8 mouse cellular contexts compared by ENCODE assay signal in genomic region chr5:136988420-136988819, GRCm38 (mm10). TPM values are rescaled to one million over a fixed set of nuclear protein-coding genes. Genes with fewer than 3 reads are reported as not detected.
DNase-seq lines count a peak whose midpoint lies in the region; ATAC-seq lines count a peak whose summit lies in the region.

No protein-coding gene starts in this region.

- H3K27ac ChIP-seq in heart, embryonic 13.5 days (replicated peaks) = no peak overlapping the region
- H3K27ac ChIP-seq in midbrain, embryonic 12.5 days (replicated peaks) = no peak overlapping the region

- H3K9ac ChIP-seq in heart, embryonic 13.5 days = peak overlapping the region; percentile 96
- peak overlapping the region; percentile 93 for H3K9ac ChIP-seq in midbrain, embryonic 12.5 days (replicated peaks)

- H3K4me1 ChIP-seq in heart, embryonic 13.5 days = peaks cover 19% of the 10 kb centered on the region
- peaks cover 18% of the 10 kb centered on the region for H3K4me1 ChIP-seq in midbrain, embryonic 12.5 days

- no peaks in the 10 kb centered on the region for H3K27me3 ChIP-seq in heart, embryonic 13.5 days (replicated peaks)
- no peaks in the 10 kb centered on the region for H3K27me3 ChIP-seq in midbrain, embryonic 12.5 days

- H3K4me2 ChIP-seq in heart, embryonic 13.5 days = peak overlapping the region; percentile 87
- H3K4me2 ChIP-seq in midbrain, embryonic 12.5 days (replicated peaks) = peak overlapping the region; percentile 91

- 51% methylated on average over 7 of the region's 7 CpGs for WGBS in heart, embryonic 13.5 days
- 75% methylated on average over 7 of the region's 7 CpGs for WGBS in midbrain, embryonic 12.5 days

- peaks cover 59% of the 10 kb centered on the region for H3K36me3 ChIP-seq in heart, embryonic 13.5 days
- H3K36me3 ChIP-seq in midbrain, embryonic 12.5 days = peaks cover 51% of the 10 kb centered on the region

- H3K9me3 ChIP-seq in heart, embryonic 13.5 days = no peaks in the 10 kb centered on the region
- H3K9me3 ChIP-seq in midbrain, embryonic 12.5 days = no peaks in the 10 kb centered on the region

- peak; percentile 61 for DNase-seq in layer of hippocampus, adult 11-12 months (ENCODE audit: low spot score)
- no peak for DNase-seq in layer of hippocampus, adult 8-10 months (ENCODE audit: low spot score in 2 of 2)
- peak; percentile 47 for DNase-seq in brain, adult 2 months (ENCODE audit: low read depth, low spot score)
- DNase-seq in left cerebral cortex, postnatal 4 days = peak; percentile 42
- no peak for DNase-seq in c-Kit-positive CD71-positive TER-119-positive erythroid progenitor cells, embryonic 14.5 days (ENCODE audit: low spot score)
- DNase-seq in gastrocnemius, postnatal 36 days = no peak

- peak overlapping the region; percentile 82 for H3K4me3 ChIP-seq in heart, embryonic 13.5 days
- H3K4me3 ChIP-seq in midbrain, embryonic 12.5 days = peak overlapping the region; percentile 92

- intact Hi-C loops in left cerebral cortex, postnatal 4 days (cut with DNase I) = no loop called here
- intact Hi-C loops in gastrocnemius, postnatal 36 days (cut with DNase I) = no loop called here

- ATAC-seq in heart, embryonic 13.5 days (ENCODE audit: extremely low read depth, insufficient number of reproducible peaks, low FRiP score, low TSS enrichment) = no peak
- ATAC-seq in midbrain, embryonic 12.5 days (ENCODE audit: low FRiP score, low read depth) = no peak

RNA-seq across cellular contexts. Expression of gene Znhit1, which starts 0.6 kb away (rescaled TPM):
- 10 to 100 TPM; 74.8 to 87.6 (median 80.4) TPM for total RNA-seq in layer of hippocampus, adult 8-10 months (2022)
- 79.8 and 81.9 TPM in 2 replicates for polyA plus RNA-seq in heart, embryonic 13.5 days (2015; fragmentation: Nextera tagmentation; extraction: Ambion mirVana)
- 10 to 100 TPM; 90.8 to 93.9 TPM for total RNA-seq in left cerebral cortex, postnatal 4 days (2021)
- 92.8 and 102 TPM in 2 replicates for polyA plus RNA-seq in midbrain, embryonic 12.5 days (2016; fragmentation: Nextera tagmentation; extraction: Ambion mirVana)
- 10 to 100 TPM; 58.3 to 63.2 TPM for total RNA-seq in gastrocnemius, postnatal 36 days (2021)

RNA-seq across cellular contexts. Expression of gene Plod3, which starts 1.6 kb away (rescaled TPM):
- 10 to 100 TPM; 37.1 to 51.5 (median 46.0) TPM for total RNA-seq in layer of hippocampus, adult 8-10 months (2022)
- 43.2 and 45.6 TPM in 2 replicates for polyA plus RNA-seq in heart, embryonic 13.5 days (2015; fragmentation: Nextera tagmentation; extraction: Ambion mirVana)
- 10 to 100 TPM; 46.7 to 52.1 TPM for total RNA-seq in left cerebral cortex, postnatal 4 days (2021)
- polyA plus RNA-seq in midbrain, embryonic 12.5 days (2016; fragmentation: Nextera tagmentation; extraction: Ambion mirVana) = 39.0 and 40.7 TPM in 2 replicates
- total RNA-seq in gastrocnemius, postnatal 36 days (2021) = 10 to 100 TPM; 19.5 to 22.2 TPM

RNA-seq across cellular contexts. Expression of gene Cldn15, which starts 22.0 kb away (rescaled TPM):
- under 1 TPM in 2 of 4 experiments, not detected in 2; 0.27 to 0.33 TPM for total RNA-seq in layer of hippocampus, adult 8-10 months (2022)
- polyA plus RNA-seq in heart, embryonic 13.5 days (2015; fragmentation: Nextera tagmentation; extraction: Ambion mirVana) = 3.8 and 4.3 TPM in 2 replicates
- under 1 TPM; 0.46 to 0.54 TPM for total RNA-seq in left cerebral cortex, postnatal 4 days (2021)
- 0.19 TPM in 1 of 2 replicates, not detected in the other for polyA plus RNA-seq in midbrain, embryonic 12.5 days (2016; fragmentation: Nextera tagmentation; extraction: Ambion mirVana)
- 1 to 10 TPM; 1.7 to 1.8 TPM for total RNA-seq in gastrocnemius, postnatal 36 days (2021)

RNA-seq across cellular contexts. Expression of gene Fis1, which starts 35.3 kb away (rescaled TPM):
- 100 to 1,000 TPM; 224 to 262 (median 228) TPM for total RNA-seq in layer of hippocampus, adult 8-10 months (2022)
- 249 and 252 TPM in 2 replicates for polyA plus RNA-seq in heart, embryonic 13.5 days (2015; fragmentation: Nextera tagmentation; extraction: Ambion mirVana)
- 100 to 1,000 TPM; 193 to 195 TPM for total RNA-seq in left cerebral cortex, postnatal 4 days (2021)
- 314 and 323 TPM in 2 replicates for polyA plus RNA-seq in midbrain, embryonic 12.5 days (2016; fragmentation: Nextera tagmentation; extraction: Ambion mirVana)
- 100 to 1,000 TPM; 149 to 165 TPM for total RNA-seq in gastrocnemius, postnatal 36 days (2021)

RNA-seq across cellular contexts. Expression of gene Vgf, which starts 37.8 kb away (rescaled TPM):
- 100 to 1,000 TPM; 162 to 206 (median 186) TPM for total RNA-seq in layer of hippocampus, adult 8-10 months (2022)
- polyA plus RNA-seq in heart, embryonic 13.5 days (2015; fragmentation: Nextera tagmentation; extraction: Ambion mirVana) = 0.11 and 0.16 TPM in 2 replicates
- 10 to 100 TPM; 48.5 to 78.9 TPM for total RNA-seq in left cerebral cortex, postnatal 4 days (2021)
- polyA plus RNA-seq in midbrain, embryonic 12.5 days (2016; fragmentation: Nextera tagmentation; extraction: Ambion mirVana) = 0.85 and 0.91 TPM in 2 replicates
- not detected for total RNA-seq in gastrocnemius, postnatal 36 days (2021)

Comparison
In these comparisons a context has a peak if more than half of its experiments do, and no peak if none do; other contexts are left out.
1. DNase-seq: peak in layer of hippocampus, adult 11-12 months (single experiment), brain, adult 2 months (single experiment) and left cerebral cortex, postnatal 4 days (single experiment); none in layer of hippocampus, adult 8-10 months (0 of 2), c-Kit-positive CD71-positive TER-119-positive erythroid progenitor cells, embryonic 14.5 days (single experiment) and gastrocnemius, postnatal 36 days (0 of 2).